Mouse (Mus musculus) lung, adult 2 months (tissue): ENCODE data around the gene Tgfbr3.

Source experiments
- CTCF ChIP-seq: fragments of 200-500 bp; IDR thresholded peaks from 2 replicates; pipeline ENCODE4 v1.5.1; 2011; ENCODE audit warnings: mild to moderate bottlenecking, low read length, control low read depth; ENCODE audit not compliant: insufficient read depth
- POLR2A ChIP-seq: fragments of 200-500 bp; IDR thresholded peaks from 2 replicates; pipeline ENCODE4 v1.6.1; 2011; ENCODE audit warnings: low read depth, mild to moderate bottlenecking, control low read depth, low read length, borderline replicate concordance; ENCODE audit errors: extremely low read depth

GRCm38 (mm10) chr5:107288427-107289233, 799 bp downstream of the Tgfbr3 start:
- TF ChIP-seq CTCF, result no peak
- TF ChIP-seq POLR2A, result no peak; the same call in 1 of the 2 replicates
